Mouse (Mus musculus) activated CD4-positive, CD25-positive, alpha-beta regulatory T cell, adult 9 weeks (primary cell): Measurements from ENCODE around the gene Cachd1. TPM values are rescaled to one million over a fixed set of nuclear protein-coding genes. Genes with fewer than 3 reads are reported as not detected.

Experiments used
- polyA plus RNA-seq: library from polyadenylated mRNA; unstranded; fragments of 100-300 nt; shearing (Covaris generic); gene quantifications from one replicate; pipeline ENCODE4 v1.2.1, GENCODE M21; 2017

The Cachd1 gene
- not detected for polyA plus RNA-seq

DNA sequence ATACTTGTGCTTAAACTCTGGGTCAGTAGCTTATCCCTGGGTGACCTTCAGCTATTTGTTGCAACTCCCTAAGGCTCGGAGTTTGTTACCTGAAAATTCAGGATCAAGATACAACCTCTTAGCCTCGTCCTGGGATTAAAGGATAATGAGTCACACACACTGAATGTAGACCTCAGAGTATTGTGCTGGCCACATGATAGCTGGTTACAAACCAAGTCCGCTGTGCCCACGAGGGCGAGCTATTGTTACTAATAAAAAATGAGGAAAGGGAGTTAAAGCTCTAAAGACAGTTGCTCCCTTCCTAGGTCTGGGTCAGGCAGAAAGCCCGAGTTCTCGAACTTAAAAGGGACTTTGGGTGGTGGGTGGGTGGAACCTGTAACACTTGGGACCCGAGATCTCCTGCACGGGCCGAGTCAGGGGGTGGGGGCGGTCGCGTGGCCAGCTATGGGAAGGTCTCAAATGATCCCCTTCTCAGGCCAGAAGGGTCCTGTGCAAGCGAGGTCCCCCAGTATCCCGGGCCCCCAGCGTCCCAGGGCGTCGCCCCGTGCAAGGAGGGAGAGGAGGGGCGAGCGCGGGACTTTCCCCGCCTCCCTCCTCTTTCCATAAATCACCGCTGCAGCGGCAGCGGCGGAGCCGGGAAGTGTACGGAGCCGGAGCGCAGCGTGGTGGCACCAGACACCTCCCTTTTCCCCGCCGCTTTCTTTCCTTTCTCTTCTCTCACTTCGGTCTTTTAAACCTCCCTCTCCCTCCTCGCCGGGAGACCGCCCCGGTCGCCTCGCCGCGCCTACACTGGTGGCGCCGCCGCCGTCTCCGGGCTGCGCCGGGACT, at the start of gene Cachd1:
TSS of gene Cachd1 (plus strand) at position 633 of the 828 bp plus-strand sequence.

DNA sequence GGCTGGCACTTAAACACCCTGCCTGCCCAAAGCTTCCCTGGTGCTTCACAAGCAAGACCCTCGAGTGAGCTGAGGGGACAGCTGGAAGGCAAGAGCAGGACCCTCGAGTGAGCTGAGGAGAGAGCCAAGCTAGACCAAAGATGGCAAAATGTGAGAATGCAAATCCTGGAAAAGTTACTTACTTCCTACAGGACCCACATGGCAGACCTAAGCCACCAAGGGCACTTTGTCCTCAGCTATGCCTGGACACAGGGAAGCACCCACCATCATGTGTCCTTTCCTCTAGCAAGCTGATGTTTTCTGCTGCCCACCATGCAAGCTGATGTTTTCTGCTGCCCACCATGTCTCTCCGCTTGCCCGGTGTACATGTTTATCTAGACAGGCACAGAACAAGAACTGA, 244.1 kb downstream of the Cachd1 start, which contains the start of gene Gm10577:
TSS of gene Gm10577 (minus strand) at position 101 of the 400 bp plus-strand sequence.

DNA sequence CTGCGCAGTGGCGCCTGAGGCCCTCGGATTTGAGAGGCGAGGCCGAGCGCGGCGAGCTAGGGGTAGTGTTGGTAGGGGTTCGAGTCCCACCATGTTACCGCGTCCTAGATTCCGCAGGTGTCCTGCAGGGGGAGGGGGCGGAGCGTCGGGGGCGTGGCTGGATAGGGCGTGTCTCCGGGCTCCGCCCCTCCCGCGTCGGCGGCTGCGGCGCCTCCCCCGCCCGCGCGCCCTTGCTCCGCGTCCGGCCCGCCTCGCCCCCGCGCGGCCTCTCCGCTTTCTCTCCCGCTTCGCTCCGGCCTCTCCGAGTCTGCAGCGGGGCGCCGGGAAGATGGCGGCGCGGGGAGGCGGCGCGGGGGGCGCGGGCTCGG, 292.3 kb downstream of the Cachd1 start, which contains the start of gene Raver2:
TSS of gene Raver2 (plus strand) at position 198 of the 368 bp plus-strand sequence.

Other genes with a start within 250 kb of the Cachd1 start
- gene Gm10577, start 244.0 kb downstream of the Cachd1 start, polyA plus RNA-seq, result not detected